Mouse (Mus musculus) ES-Bruce4 (cell line): Measurements from ENCODE around the gene Gm6588.
A peak's percentile ranks its signal among the peaks of the same experiment; 100 is the strongest.

Experiments
- CTCF ChIP-seq: IDR thresholded peaks from one replicate; pipeline ENCODE4 v1.8.1; 2011; ENCODE audit warnings: low read depth, low read length
- POLR2A ChIP-seq: IDR thresholded peaks from one replicate; pipeline ENCODE4 v1.8.1; 2011; ENCODE audit warnings: low read length; ENCODE audit not compliant: insufficient read depth

DNA sequence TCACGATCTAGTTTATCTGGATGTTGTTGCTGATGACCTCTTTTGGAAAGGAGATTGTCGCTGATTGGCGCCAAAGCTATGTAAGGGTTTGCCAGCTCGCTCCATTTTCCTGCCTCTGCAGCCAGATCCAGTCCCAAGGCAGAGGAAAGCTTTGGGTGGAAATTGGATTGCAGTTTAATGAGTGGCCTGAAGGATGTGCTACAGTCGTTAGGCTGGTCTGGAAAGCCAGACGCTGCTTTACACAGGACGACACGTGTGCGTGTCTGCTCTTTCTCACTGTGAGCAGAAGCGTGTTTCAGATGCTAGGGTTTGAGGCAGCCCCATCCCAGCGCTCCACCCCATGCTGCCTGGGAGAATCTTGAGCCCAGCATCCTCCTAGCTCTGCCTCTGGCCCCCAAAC lies 42.3 kb downstream of the Gm6588 start:
- TF ChIP-seq POLR2A (no peak), CTCF (peak; percentile 1)
